Mouse (Mus musculus) hindbrain, postnatal 0 days (tissue): ENCODE measurements at regions not wholly inside any gene's neighbourhood (a gene's known extent, or its start where the extent isn't known, plus 50 kb on each side); places are given as distances from the start of the nearest gene placed in this dataset.

ENCODE experiments used
- ATAC-seq: fragments of 200-750 bp; cut with Nextera tagmentation; 2 replicates; pipeline ENCODE4 v1.8.0; 2017; ENCODE audit warnings: mild to moderate bottlenecking, moderate TSS enrichment, moderate library complexity
- DNase-seq: peaks from one replicate; pipeline ENCODE4 v3.0.0-alpha.2; 2015; ENCODE audit warnings: low spot score
- H3K27ac ChIP-seq: fragments of 300-500 bp; sonication (generic); 2 replicates; pipeline ENCODE4 v1.5.1; 2014; ENCODE audit warnings: mild to moderate bottlenecking
- H3K27me3 ChIP-seq: fragments of 300-500 bp; sonication (generic); 2 replicates; pipeline ENCODE4 v1.6.1; 2014; ENCODE audit warnings: low read length, mixed read lengths; ENCODE audit not compliant: insufficient read depth
- H3K36me3 ChIP-seq: fragments of 300-500 bp; sonication (generic); 2 replicates; pipeline ENCODE4 v1.6.1; 2014; ENCODE audit warnings: low read length, mixed read lengths; ENCODE audit not compliant: insufficient read depth
- H3K4me1 ChIP-seq: fragments of 300-500 bp; sonication (generic); 2 replicates; pipeline ENCODE4 v1.6.1; 2014; ENCODE audit warnings: antibody characterized with exemption, low read length, mixed read lengths; ENCODE audit not compliant: insufficient read depth
- H3K4me2 ChIP-seq: fragments of 300-500 bp; sonication (generic); 2 replicates; pipeline ENCODE4 v1.6.1; 2014; ENCODE audit warnings: low read depth, mild to moderate bottlenecking, low read length, moderate library complexity, mixed read lengths
- H3K4me3 ChIP-seq: fragments of 300-500 bp; sonication (generic); 2 replicates; pipeline ENCODE4 v1.5.1; 2014; ENCODE audit warnings: low read length
- H3K9ac ChIP-seq: fragments of 300-500 bp; sonication (generic); replicated peaks from 2 replicates; pipeline ENCODE4 v1.6.1; 2014; ENCODE audit warnings: mild to moderate bottlenecking, low read length, moderate library complexity, mixed read lengths
- H3K9me3 ChIP-seq: fragments of 300-500 bp; sonication (generic); 2 replicates; pipeline ENCODE4 v1.6.1; 2016; ENCODE audit warnings: low read length, mixed read lengths
- CTCF ChIP-seq: IDR thresholded peaks from 2 replicates; pipeline ENCODE4 v1.5.1; 2016; ENCODE audit warnings: antibody characterized with exemption, control low read depth, low read depth
- WGBS: fragments of 180-500 bp; shearing (Covaris S2); extraction: QIAGEN DNeasy Blood & Tissue Kit; methylation state at CpG from one replicate; pipeline ENCODE4 v1.1.7; 2014; 5-methylcytosine and 5-hydroxymethylcytosine counted together

- DNase-seq, result no peak
- no peak overlapping the region for H3K27ac ChIP-seq
- no peak for TF ChIP-seq CTCF
- 82% methylated on average over 2 of the region's 2 CpGs for WGBS
- H3K4me3 ChIP-seq, result no peak overlapping the region
- no peaks in the 10 kb centered on the region for H3K9me3 ChIP-seq
- no peaks in the 10 kb centered on the region for H3K27me3 ChIP-seq
- H3K9ac ChIP-seq, result no peak overlapping the region
- no peak overlapping the region for H3K4me2 ChIP-seq
- H3K4me1 ChIP-seq, result no peaks in the 10 kb centered on the region
- no peaks in the 10 kb centered on the region for H3K36me3 ChIP-seq
- ATAC-seq, result no peak
These were observed 141.8 kb upstream of the Ccnd2 start for GRCm38 (mm10) chr6:127293829-127294228.

DNA sequence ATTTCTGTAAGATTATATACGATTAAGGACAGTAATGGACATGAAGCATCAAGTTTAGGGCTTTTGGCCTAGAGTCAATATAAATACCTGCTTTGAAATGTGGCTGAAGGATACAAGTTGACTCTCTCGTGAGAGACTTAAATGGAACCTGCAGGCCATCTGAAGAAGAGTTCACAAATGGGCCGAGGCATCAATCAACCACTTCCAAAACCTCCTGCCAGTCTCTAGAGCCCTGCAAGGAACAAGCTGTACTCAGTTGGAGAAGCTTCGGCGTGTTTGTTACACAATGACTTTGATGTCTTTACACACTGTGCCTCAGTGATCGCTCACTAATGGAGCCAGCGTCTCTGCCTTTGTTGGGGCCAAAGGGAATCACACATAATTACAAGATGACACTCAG lies 146.1 kb upstream of the Ccnd2 start:
- H3K4me3 ChIP-seq, result no peak overlapping the region
- H3K36me3 ChIP-seq, result no peaks in the 10 kb centered on the region
- no peak for DNase-seq
- no peak overlapping the region for H3K4me2 ChIP-seq
- no peak overlapping the region for H3K9ac ChIP-seq
- H3K9me3 ChIP-seq, result no peaks in the 10 kb centered on the region
- H3K27ac ChIP-seq, result no peak overlapping the region
- no peak for ATAC-seq
- no peak for TF ChIP-seq CTCF
- H3K4me1 ChIP-seq, result no peaks in the 10 kb centered on the region
- 46% methylated on average over 7 of the region's 7 CpGs for WGBS
- no peaks in the 10 kb centered on the region for H3K27me3 ChIP-seq

- H3K27me3 ChIP-seq, result no peaks in the 10 kb centered on the region
- no peaks in the 10 kb centered on the region for H3K4me1 ChIP-seq
- no peak overlapping the region for H3K4me2 ChIP-seq
- H3K9ac ChIP-seq, result no peak overlapping the region
- TF ChIP-seq CTCF, result no peak
- 79% methylated on average over 9 of the region's 9 CpGs for WGBS
- H3K9me3 ChIP-seq, result no peaks in the 10 kb centered on the region
- no peak overlapping the region for H3K27ac ChIP-seq
- no peaks in the 10 kb centered on the region for H3K36me3 ChIP-seq
- no peak overlapping the region for H3K4me3 ChIP-seq
- ATAC-seq, result no peak
- no peak for DNase-seq
These were observed 135.2 kb upstream of the Parp11 start for GRCm38 (mm10) chr6:127311192-127312054.

GRCm38 (mm10) chr6:127317309-127317708 lies 129.3 kb upstream of the Parp11 start:
- no peaks in the 10 kb centered on the region for H3K27me3 ChIP-seq
- no peak overlapping the region for H3K4me3 ChIP-seq
- no peaks in the 10 kb centered on the region for H3K9me3 ChIP-seq
- no peak overlapping the region for H3K27ac ChIP-seq
- DNase-seq (no peak), ATAC-seq (no peak)
- H3K4me1 ChIP-seq, result no peaks in the 10 kb centered on the region
- TF ChIP-seq CTCF, result no peak
- no peaks in the 10 kb centered on the region for H3K36me3 ChIP-seq
- no peak overlapping the region for H3K4me2 ChIP-seq
- H3K9ac ChIP-seq, result no peak overlapping the region
- whole genome bisulfite sequencing, result 38% methylated on average over 1 of the region's 1 CpGs

GRCm38 (mm10) chr6:127318746-127319582 lies 127.7 kb upstream of the Parp11 start:
- Histone ChIP-seq H3K4me2 (no peak overlapping the region), H3K9ac (no peak overlapping the region), H3K4me1 (no peaks in the 10 kb centered on the region), H3K36me3 (no peaks in the 10 kb centered on the region), H3K4me3 (no peak overlapping the region), H3K9me3 (no peaks in the 10 kb centered on the region), H3K27me3 (no peaks in the 10 kb centered on the region), H3K27ac (no peak overlapping the region)
- ATAC-seq (peak; percentile 59), DNase-seq (peak; percentile 23)
- TF ChIP-seq CTCF, result no peak
- WGBS, result 23% methylated on average over 8 of the region's 8 CpGs

DNA sequence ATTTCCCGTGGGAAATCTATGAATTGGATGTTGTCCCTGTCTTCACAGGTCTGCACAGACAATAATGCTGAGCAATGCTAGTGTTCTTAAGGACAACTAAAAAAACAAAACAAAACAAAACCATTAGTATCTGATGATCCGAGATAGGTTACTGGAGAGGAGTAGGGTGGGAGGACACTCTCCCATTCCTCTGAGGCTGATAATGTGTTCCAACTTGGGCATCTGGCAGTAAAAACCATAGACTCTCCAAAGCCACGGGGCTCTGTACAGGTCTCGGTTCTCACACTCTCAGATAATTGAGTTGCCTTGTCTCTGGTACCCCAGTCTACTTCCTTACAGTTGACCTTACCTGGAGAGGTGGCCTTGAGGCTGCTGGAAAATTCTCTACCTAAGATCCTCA lies 126.0 kb upstream of the Parp11 start:
- Histone ChIP-seq H3K9me3 (no peaks in the 10 kb centered on the region), H3K27me3 (no peaks in the 10 kb centered on the region), H3K27ac (no peak overlapping the region), H3K36me3 (no peaks in the 10 kb centered on the region), H3K4me2 (no peak overlapping the region), H3K4me3 (no peak overlapping the region), H3K4me1 (no peaks in the 10 kb centered on the region), H3K9ac (no peak overlapping the region)
- ATAC-seq (no peak), DNase-seq (no peak)
- TF ChIP-seq CTCF, result no peak
- 88% methylated on average over 4 of the region's 4 CpGs for WGBS
